Mouse (Mus musculus) embryonic fibroblast, embryonic 13.5 days (primary cell): Measurements from ENCODE around the gene Hbq1b. TPM values are rescaled to one million over a fixed set of nuclear protein-coding genes. Genes with fewer than 3 reads are reported as not detected.
"Not testable (repeated sequence)": the region's sequence is repeated elsewhere in the genome, so short reads cannot be mapped to it uniquely, and the experiment has no call there.

ENCODE experiments used
- H3K27ac ChIP-seq: 2 replicates; pipeline ENCODE4 v1.5.1; 2012; ENCODE audit warnings: low read length, control low read depth, inconsistent platforms; ENCODE audit not compliant: insufficient read depth
- H3K4me1 ChIP-seq: 2 replicates; pipeline ENCODE4 v1.6.1; 2011; ENCODE audit warnings: low read length; ENCODE audit not compliant: control insufficient read depth, insufficient read depth
- H3K4me3 ChIP-seq: 2 replicates; pipeline ENCODE4 v1.5.1; 2011; ENCODE audit warnings: mild to moderate bottlenecking, control low read depth, low read length; ENCODE audit not compliant: insufficient read depth
- CTCF ChIP-seq: IDR thresholded peaks from 2 replicates; pipeline ENCODE4 v1.5.1; 2011; ENCODE audit warnings: mild to moderate bottlenecking, control low read depth, low read length, moderate library complexity, borderline replicate concordance; ENCODE audit not compliant: insufficient read depth
- POLR2A ChIP-seq: IDR thresholded peaks from 2 replicates; pipeline ENCODE4 v1.6.1; 2011; ENCODE audit warnings: low read depth, mild to moderate bottlenecking, control low read depth, low read length, moderate library complexity
- polyA plus RNA-seq: library from polyadenylated mRNA; stranded (reverse); fragments of >200 nt; gene quantifications from 2 replicates; pipeline ENCODE4 v1.2.4, GENCODE M21; 2011; ENCODE audit warnings: low read depth; ENCODE audit not compliant: missing spikeins, insufficient read length

Hbq1b gene
- polyA plus RNA-seq, 1 experiment = not detected

DNA sequence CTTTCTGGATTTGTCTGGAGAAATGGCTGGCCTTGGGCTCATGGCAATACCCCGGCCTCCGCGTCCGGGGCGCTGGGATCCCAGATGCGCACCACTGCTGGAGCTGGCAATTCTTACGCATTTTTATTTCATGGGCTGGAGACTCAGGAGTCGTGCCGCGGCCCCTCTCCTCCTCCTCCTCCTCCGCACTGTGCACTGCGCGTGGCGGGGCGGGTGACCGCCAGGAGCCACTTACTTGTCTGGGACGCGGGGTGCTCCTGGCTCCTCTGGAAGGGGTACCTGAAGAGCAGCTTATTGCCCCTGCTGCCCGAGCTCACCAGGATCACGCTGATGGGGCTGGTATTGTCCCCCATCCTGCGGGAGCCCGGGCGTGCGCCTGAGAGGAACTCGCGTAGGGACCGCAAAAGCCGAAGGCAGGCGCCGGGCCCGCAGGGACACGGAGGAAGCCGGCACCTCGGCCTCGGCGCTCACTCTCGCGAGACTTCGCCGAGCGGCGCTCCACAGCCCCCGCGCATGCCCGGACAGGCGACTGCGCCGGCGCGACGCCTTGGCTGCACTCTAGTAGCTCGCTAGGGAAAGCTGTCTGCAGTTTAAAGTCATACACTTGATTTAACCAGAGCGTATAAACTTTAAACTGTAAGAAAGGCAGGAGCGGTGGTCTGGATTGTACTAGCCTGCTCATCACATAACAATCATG lies 19.4 kb upstream of the Hbq1b start, which contains the start of gene Nprl3:
Gene Nprl3 (minus strand): TSS at position 520 of the 697 bp plus-strand sequence.
- peak; percentile 92 for TF ChIP-seq POLR2A
- TF ChIP-seq CTCF = no peak
- H3K27ac ChIP-seq = peak within 1 kb of the TSS; percentile 95
- peak within 1 kb of the TSS; percentile 97 for H3K4me3 ChIP-seq
- H3K4me1 ChIP-seq = peaks cover 21% of the 10 kb centered on the region

DNA sequence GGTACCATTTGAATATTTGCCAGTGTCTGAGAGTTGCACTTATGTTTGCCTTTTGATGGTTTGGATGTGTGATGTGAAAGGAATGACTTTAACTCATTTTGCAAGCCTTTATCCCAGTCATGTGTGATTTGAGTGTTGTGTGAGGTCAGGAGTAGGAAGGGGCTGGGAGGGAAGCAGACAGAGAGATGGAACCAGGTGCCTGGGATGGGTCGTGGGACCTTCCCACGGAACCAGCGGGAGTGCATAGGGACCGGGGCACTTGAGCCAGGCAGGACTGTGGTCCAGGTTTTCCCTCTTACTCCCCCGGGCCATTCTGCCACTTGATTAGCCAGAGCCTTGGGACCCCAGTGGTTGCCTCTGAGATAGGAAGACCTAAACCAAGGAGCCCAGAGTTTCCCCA lies 18.8 kb upstream of the Hbq1b start:
- Histone ChIP-seq H3K4me1 (peaks cover 15% of the 10 kb centered on the region), H3K27ac (peak overlapping the region; percentile 95), H3K4me3 (no peak overlapping the region)
- TF ChIP-seq CTCF (no peak), POLR2A (no peak)

DNA sequence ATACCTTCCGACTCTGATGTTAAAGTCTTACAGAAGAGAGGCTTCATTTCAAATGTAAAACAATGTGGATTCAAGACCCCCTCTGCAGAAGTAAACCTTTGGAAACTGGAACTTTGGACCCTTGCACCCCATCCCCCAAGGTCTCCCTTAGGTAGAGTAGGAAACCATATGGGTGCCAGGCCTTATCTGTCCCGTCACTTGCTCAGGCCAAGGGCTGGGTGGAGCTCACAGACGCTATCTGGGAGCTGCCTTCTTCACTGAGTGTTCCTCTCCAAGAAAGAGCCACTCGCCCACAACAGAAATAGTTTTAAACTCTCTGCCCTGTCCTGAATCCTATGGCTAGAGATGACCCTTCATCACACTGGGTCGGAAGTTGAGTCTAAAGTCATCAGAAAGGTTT lies 17.8 kb upstream of the Hbq1b start:
- no peak for TF ChIP-seq POLR2A
- TF ChIP-seq CTCF = no peak
- Histone ChIP-seq H3K4me1 (peaks cover 8% of the 10 kb centered on the region), H3K4me3 (no peak overlapping the region), H3K27ac (no peak overlapping the region)

DNA sequence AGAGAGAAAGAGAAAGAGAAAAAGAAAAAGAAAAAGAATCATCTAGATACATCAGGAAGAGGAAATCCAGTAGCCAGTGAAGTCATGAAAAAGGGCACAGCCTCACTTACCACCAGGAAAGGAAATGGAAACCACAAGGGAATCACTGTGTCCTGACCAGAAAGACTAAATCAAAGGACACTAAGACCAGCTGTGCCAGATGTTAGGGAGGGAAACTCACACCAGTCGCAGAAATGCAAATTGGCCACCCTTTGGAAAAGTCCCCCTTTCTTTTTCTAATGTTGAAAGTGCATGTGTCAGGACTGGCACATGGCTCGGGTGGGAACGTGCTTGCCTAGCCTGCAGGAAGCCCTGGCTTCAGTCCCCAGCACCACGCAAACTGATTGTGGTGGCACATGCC lies 15.6 kb upstream of the Hbq1b start:
- Histone ChIP-seq H3K4me3 (no peak overlapping the region), H3K27ac (no peak overlapping the region), H3K4me1 (peaks cover 4% of the 10 kb centered on the region; the same call in 1 of the 2 replicates)
- TF ChIP-seq POLR2A (no peak), CTCF (no peak)

DNA sequence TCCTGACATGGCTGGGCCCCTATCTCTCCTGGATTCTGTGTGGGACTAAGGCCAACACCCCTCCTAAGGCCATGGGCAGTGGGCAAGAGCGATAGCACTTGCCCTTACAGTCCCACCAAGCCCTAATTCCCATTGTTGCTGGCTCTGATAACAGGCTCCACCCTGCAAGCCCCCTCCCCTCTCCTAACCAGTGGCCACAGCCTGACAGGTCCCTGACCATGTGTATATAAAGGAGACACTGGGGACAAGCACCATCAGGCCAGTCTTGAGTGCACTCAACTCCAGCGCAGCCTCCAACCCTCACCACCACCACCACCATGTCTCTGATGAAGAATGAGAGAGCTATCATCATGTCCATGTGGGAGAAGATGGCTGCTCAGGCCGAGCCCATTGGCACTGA lies 10.4 kb upstream of the Hbq1b start, which contains the start of gene Hba-x:
Gene Hba-x (plus strand): TSS at position 54 of the 400 bp plus-strand sequence.
- TF ChIP-seq POLR2A (no peak), CTCF (no peak)
- Histone ChIP-seq H3K4me1 (no peaks in the 10 kb centered on the region), H3K27ac (no peak within 1 kb of the TSS), H3K4me3 (no peak within 1 kb of the TSS)

DNA sequence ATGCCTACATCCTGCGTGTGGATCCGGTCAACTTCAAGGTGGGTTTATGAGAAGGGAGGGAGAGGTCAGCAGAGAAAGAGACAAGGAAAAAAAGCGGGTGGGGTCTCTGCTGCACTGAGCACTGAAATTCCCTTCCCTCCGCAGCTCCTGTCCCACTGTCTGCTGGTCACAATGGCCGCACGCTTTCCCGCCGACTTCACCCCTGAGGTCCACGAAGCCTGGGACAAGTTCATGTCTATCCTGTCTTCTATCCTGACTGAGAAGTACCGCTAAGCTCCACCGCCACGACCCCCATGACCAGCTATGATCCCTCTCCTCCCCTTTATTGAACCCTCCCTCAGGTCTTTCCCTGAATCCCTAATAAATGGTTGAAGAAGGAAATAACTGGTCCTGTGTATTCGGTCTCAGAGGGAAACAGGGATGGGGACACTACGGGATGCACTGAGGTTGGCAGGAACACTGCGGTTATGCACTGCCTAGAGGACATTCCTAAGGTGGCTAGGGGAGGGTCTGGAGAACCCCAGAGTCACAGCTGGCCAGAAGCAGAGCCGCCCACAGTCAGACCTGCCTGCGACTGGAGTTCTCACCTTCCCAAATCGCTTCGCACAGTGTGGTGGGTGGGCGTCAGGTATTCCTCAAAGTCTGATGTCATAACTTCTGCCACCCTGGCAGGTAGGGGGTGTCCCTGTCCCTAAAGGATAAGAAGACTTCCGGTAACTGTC lies 8.9 kb upstream of the Hbq1b start:
- Histone ChIP-seq H3K4me3 (no peak overlapping the region), H3K27ac (no peak overlapping the region), H3K4me1 (no peaks in the 10 kb centered on the region)
- TF ChIP-seq POLR2A (no peak), CTCF (no peak)

DNA sequence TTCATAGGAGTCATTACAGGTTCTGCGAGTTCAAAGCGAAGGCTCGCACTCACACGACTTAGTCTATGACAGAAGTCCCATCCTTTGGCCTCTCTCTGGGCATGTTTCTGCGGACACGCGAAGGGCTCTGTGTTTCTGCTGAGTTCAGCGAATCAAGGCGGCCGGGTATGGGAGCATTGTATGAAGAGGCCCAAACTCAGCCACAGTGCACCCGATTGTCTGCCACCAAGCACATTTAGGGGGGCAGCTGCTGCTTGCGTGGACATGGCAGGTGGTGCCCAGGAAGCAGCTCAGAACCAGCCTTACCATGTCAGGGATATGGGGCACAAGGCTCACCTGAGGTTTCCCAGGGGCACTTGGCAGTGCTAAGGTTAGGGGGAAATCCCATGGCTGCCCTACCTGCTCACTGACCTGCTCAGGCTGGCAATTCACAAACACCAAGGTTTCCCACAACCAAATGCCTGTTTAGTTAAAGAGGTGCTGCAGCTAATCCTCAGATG lies 8.3 kb upstream of the Hbq1b start:
- H3K27ac ChIP-seq = no peak overlapping the region
- no peak for TF ChIP-seq CTCF
- TF ChIP-seq POLR2A = no peak
- no peak overlapping the region for H3K4me3 ChIP-seq
- no peaks in the 10 kb centered on the region for H3K4me1 ChIP-seq

DNA sequence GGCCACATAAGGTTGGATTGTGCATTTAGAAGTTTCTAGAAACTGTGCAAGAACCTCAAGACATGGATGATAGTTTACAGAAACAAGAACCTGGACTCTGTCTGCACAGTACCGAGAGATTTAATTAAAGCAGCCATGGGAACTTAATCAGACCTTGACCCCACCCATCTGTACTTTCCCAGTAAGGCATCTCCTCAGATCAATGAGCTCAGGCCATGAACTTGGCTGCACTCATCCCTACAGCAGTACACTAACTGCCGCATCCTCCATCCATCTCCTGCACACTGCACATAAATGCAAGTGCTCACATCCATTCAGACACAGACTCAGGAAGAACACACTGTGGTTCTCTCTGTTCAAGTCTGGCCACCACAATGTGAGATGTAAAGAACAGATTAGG lies 6.1 kb upstream of the Hbq1b start:
- Histone ChIP-seq H3K27ac (no peak overlapping the region), H3K4me3 (no peak overlapping the region), H3K4me1 (no peaks in the 10 kb centered on the region)
- TF ChIP-seq CTCF = no peak
- no peak for TF ChIP-seq POLR2A

DNA sequence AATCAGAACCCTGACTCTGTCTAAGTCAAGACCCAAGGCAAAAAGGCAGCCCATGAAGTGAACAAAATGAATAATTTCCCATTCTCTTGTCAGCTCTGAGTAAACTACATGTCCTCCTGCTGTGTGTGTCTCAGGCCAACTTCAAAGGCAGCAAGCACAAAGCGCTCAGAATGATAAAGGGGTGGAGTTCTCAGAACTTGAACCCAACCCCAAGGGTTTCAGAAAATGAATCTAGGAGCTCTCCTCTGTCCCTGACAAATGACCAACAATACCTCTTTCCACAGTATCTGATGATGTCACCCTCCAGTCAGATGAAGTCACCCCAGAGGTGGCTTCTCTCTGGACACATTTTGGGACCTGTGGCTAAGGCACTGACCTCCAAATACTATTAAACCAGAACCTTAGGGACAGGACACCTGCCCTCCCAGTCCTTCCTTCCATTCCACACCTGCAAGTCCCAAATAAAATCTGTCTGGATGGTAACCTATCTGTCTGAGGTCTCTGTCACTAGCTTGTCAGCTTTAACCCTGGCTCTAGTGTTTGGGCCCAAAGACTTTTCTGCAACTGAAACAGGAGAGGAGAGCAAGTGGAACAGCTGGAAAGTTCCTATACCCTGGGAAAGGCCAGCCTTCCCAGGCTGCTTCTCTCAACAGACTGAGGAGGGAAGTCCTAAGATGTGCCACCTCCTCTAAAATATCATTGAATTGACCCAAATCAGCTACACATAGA lies 5.2 kb upstream of the Hbq1b start:
- Histone ChIP-seq H3K4me3 (no peak overlapping the region), H3K4me1 (no peaks in the 10 kb centered on the region), H3K27ac (no peak overlapping the region)
- no peak for TF ChIP-seq CTCF
- TF ChIP-seq POLR2A = no peak

DNA sequence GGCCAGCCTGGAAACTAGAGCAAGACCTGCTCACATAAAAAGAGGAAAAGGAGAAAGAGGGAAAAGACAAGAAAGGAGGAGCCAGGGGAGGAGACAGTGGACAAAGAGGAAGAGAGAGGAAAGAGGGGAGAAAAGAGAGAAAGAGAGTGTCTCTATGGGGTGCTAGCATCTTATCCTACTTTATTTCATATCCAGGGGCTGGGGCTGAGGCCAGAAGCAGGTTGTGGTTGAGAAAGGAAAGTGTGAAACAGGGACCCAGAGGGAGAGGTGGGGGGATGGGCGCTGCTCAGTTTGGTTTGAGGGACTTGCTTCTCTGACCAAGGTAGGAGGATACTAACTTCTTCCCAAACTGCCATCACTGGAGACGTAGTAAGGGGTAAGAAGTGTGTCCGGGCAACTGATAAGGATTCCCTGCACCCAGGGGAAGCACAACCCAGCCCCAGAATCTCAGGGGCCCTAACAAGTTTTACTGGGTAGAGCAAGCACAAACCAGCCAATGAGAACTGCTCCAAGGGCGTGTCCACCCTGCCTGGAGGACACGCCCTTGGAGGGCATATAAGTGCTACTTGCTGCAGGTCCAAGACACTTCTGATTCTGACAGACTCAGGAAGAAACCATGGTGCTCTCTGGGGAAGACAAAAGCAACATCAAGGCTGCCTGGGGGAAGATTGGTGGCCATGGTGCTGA lies 3.5 kb upstream of the Hbq1b start, which contains the start of gene Hba-a1:
Gene Hba-a1 (plus strand): TSS at position 421 of the 687 bp plus-strand sequence.
- H3K27ac ChIP-seq, H3K4me3 ChIP-seq, H3K4me1 ChIP-seq: not testable (repeated sequence)

DNA sequence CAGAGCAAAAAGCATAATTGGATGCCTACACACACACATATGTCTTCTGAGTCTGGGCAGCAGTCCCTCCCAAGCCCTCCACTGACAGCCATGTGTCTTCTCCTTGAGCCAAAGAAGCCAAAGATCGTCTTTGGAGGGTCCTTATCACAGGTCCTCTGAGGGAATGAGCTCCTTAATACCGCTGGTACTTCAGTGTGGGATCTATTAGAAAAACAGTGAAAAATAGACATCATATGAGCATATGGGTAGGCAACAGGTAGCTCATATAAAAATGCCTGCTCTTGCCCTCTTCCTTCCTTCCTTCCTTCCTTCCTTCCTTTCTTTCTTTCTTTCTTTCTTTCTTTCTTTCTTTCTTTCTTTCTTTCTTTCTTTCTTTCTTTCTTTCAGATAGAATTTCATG lies 2.2 kb upstream of the Hbq1b start:
- H3K4me3 ChIP-seq, H3K4me1 ChIP-seq, H3K27ac ChIP-seq: not testable (repeated sequence)
